Mouse (Mus musculus): ENCODE measurements around the gene Fmo4.

GRCm38 (mm10) chr1:162796441-162796840 is 17.3 kb downstream of the Fmo4 start:
- TF ChIP-seq CTCF (IDR thresholded peaks at IDR 0.05; ENCODE audit: control insufficient read depth, insufficient read depth, low read length) (no peak), POLR2A (IDR thresholded peaks at IDR 0.05; ENCODE audit: borderline replicate concordance, control insufficient read depth, low read depth, low read length) (no peak)

Measured in bone marrow, adult 2 months (tissue).